Mouse (Mus musculus): ENCODE measurements around the gene Padi6.

Gene Padi6

GRCm38 (mm10) chr4:140704166-140704565 is 38.3 kb downstream of the Padi6 start:
- no peak for DNase-seq

GRCm38 (mm10) chr4:140703636-140704035 is 38.8 kb downstream of the Padi6 start:
- DNase-seq: no peak

GRCm38 (mm10) chr4:140702611-140703327 is 39.7 kb downstream of the Padi6 start:
- peak; percentile 71 to 78 for DNase-seq

- peak; percentile 54 to 59 for DNase-seq
These were observed 40.5 kb downstream of the Padi6 start for GRCm38 (mm10) chr4:140701716-140702561.

GRCm38 (mm10) chr4:140701049-140701715 is 41.3 kb downstream of the Padi6 start:
- peak; percentile 60 to 68 for DNase-seq

GRCm38 (mm10) chr4:140700269-140701018 is 42.0 kb downstream of the Padi6 start, which contains the start of gene Rcc2:
Gene Rcc2 (plus strand): TSS chr4:140700541.
- no peak for DNase-seq

GRCm38 (mm10) chr4:140699441-140700127 is 42.9 kb downstream of the Padi6 start:
- DNase-seq: peak; percentile 44 to 58

- DNase-seq: no peak
These were observed 46.5 kb downstream of the Padi6 start for GRCm38 (mm10) chr4:140695675-140696585.

- no peak for DNase-seq
These were observed 47.3 kb downstream of the Padi6 start for GRCm38 (mm10) chr4:140695146-140695545.

GRCm38 (mm10) chr4:140694551-140695060 is 47.8 kb downstream of the Padi6 start:
- no peak for DNase-seq

GRCm38 (mm10) chr4:140693513-140693912 is 48.9 kb downstream of the Padi6 start:
- no peak for DNase-seq

- no peak for DNase-seq
These were observed 51.0 kb downstream of the Padi6 start for GRCm38 (mm10) chr4:140691481-140691880.

GRCm38 (mm10) chr4:140689873-140690655 is 52.4 kb downstream of the Padi6 start:
- DNase-seq: no peak

- DNase-seq: no peak
These were observed 53.5 kb downstream of the Padi6 start for GRCm38 (mm10) chr4:140688826-140689425.

- no peak for DNase-seq
These were observed 54.2 kb downstream of the Padi6 start for GRCm38 (mm10) chr4:140688044-140688825.

- no peak for DNase-seq
These were observed 57.6 kb downstream of the Padi6 start for GRCm38 (mm10) chr4:140684881-140685303.

GRCm38 (mm10) chr4:140684141-140684871 is 58.1 kb downstream of the Padi6 start:
- DNase-seq: no peak

GRCm38 (mm10) chr4:140683608-140684007 is 58.8 kb downstream of the Padi6 start:
- no peak for DNase-seq
